Mouse (Mus musculus) midbrain, embryonic 14.5 days (tissue): ENCODE data around the gene Gm10721. TPM values are rescaled to one million over a fixed set of nuclear protein-coding genes. Genes with fewer than 3 reads are reported as not detected.
"Not testable (repeated sequence)": the region's sequence is repeated elsewhere in the genome, so short reads cannot be mapped to it uniquely, and the experiment has no call there.

Source experiments
- ATAC-seq: fragments of 200-750 bp; cut with Nextera tagmentation; 2 replicates; pipeline ENCODE4 v1.8.0; 2017; ENCODE audit warnings: moderate number of reproducible peaks, moderate library complexity; ENCODE audit not compliant: low FRiP score, low TSS enrichment
- DNase-seq: peaks from one replicate; pipeline ENCODE4 v3.0.0-alpha.2; 2015
- H3K27ac ChIP-seq: fragments of 300-500 bp; sonication (generic); replicated peaks from 2 replicates; pipeline ENCODE4 v1.5.1; 2014; ENCODE audit warnings: mild to moderate bottlenecking, low read depth, low read length, moderate library complexity
- H3K27me3 ChIP-seq: fragments of 300-500 bp; sonication (generic); 2 replicates; pipeline ENCODE4 v1.6.1; 2014; ENCODE audit warnings: low read length, control low read depth, mixed read lengths; ENCODE audit not compliant: control insufficient read depth, insufficient read depth
- H3K36me3 ChIP-seq: fragments of 300-500 bp; sonication (generic); 2 replicates; pipeline ENCODE4 v1.6.1; 2014; ENCODE audit warnings: low read length, control low read depth; ENCODE audit not compliant: control insufficient read depth, insufficient read depth
- H3K4me1 ChIP-seq: fragments of 300-500 bp; sonication (generic); 2 replicates; pipeline ENCODE4 v1.6.1; 2014; ENCODE audit warnings: mild to moderate bottlenecking, antibody characterized with exemption, low read length, control low read depth; ENCODE audit not compliant: control insufficient read depth, insufficient read depth
- H3K4me2 ChIP-seq: fragments of 300-500 bp; sonication (generic); 2 replicates; pipeline ENCODE4 v1.6.1; 2014; ENCODE audit warnings: mild to moderate bottlenecking, low read length, moderate library complexity
- H3K4me3 ChIP-seq: fragments of 300-500 bp; sonication (generic); replicated peaks from 2 replicates; pipeline ENCODE4 v1.5.1; 2014; ENCODE audit warnings: low read depth, low read length
- H3K9ac ChIP-seq: fragments of 300-500 bp; sonication (generic); replicated peaks from 2 replicates; pipeline ENCODE4 v1.6.1; 2014; ENCODE audit warnings: mild to moderate bottlenecking, low read length, moderate library complexity
- H3K9me3 ChIP-seq: fragments of 300-500 bp; sonication (generic); 2 replicates; pipeline ENCODE4 v1.6.1; 2016; ENCODE audit warnings: low read length, control low read depth, mixed read lengths; ENCODE audit not compliant: control insufficient read depth
- WGBS: fragments of 180-500 bp; shearing (Covaris S2); extraction: QIAGEN DNeasy Blood & Tissue Kit; methylation state at CpG from one replicate; pipeline ENCODE4 v1.1.7; 2014; 5-methylcytosine and 5-hydroxymethylcytosine counted together
- polyA plus RNA-seq: library from polyadenylated mRNA; unstranded; fragments of >200 nt; fragmentation: Nextera tagmentation; extraction: Ambion mirVana; gene quantifications from 2 replicates; pipeline ENCODE4 v1.2.1, GENCODE M21; 2014

The Gm10721 gene
- polyA plus RNA-seq, 1 experiment from 2014 or later, result not detected

- H3K9ac ChIP-seq, H3K4me2 ChIP-seq, H3K27me3 ChIP-seq, H3K36me3 ChIP-seq, DNase-seq, ATAC-seq, H3K4me1 ChIP-seq, H3K27ac ChIP-seq, H3K4me3 ChIP-seq, H3K9me3 ChIP-seq: not testable (repeated sequence)
- WGBS, result 74% methylated on average over 9 of the region's 13 CpGs
Observed at GRCm38 (mm10) chr9:3023312-3023984, 10.5 kb downstream of the Gm10721 start, which contains the start of gene Gm10718. Gene Gm10718, plus strand, starts transcription at chr9:3023547.

- not testable (repeated sequence) for H3K4me1 ChIP-seq, H3K27ac ChIP-seq, H3K9me3 ChIP-seq, H3K9ac ChIP-seq, H3K27me3 ChIP-seq, H3K36me3 ChIP-seq, H3K4me3 ChIP-seq, H3K4me2 ChIP-seq, ATAC-seq, DNase-seq
- 70% methylated on average over 16 of the region's 16 CpGs for WGBS
Observed at GRCm38 (mm10) chr9:3023985-3024648, 11.2 kb downstream of the Gm10721 start.

- H3K4me2 ChIP-seq, H3K4me3 ChIP-seq, H3K36me3 ChIP-seq, ATAC-seq, H3K4me1 ChIP-seq, H3K27me3 ChIP-seq, DNase-seq, H3K9me3 ChIP-seq, H3K27ac ChIP-seq, H3K9ac ChIP-seq: not testable (repeated sequence)
- 78% methylated on average over 12 of the region's 12 CpGs for WGBS
Observed at GRCm38 (mm10) chr9:3024912-3025467, 12.1 kb downstream of the Gm10721 start, which contains the start of gene Gm10717. Gene Gm10717, plus strand, starts transcription at chr9:3025417.

- not testable (repeated sequence) for H3K4me1 ChIP-seq, DNase-seq, H3K36me3 ChIP-seq, H3K27me3 ChIP-seq, ATAC-seq, H3K4me2 ChIP-seq, H3K4me3 ChIP-seq, H3K27ac ChIP-seq, H3K9ac ChIP-seq, H3K9me3 ChIP-seq
- WGBS, result 65% methylated on average over 4 of the region's 6 CpGs
Observed at GRCm38 (mm10) chr9:3025653-3026052, 12.7 kb downstream of the Gm10721 start.

GRCm38 (mm10) chr9:3026136-3026535, 13.2 kb downstream of the Gm10721 start:
- not testable (repeated sequence) for H3K27ac ChIP-seq, H3K4me3 ChIP-seq, H3K9ac ChIP-seq, ATAC-seq, H3K4me1 ChIP-seq, H3K4me2 ChIP-seq, H3K36me3 ChIP-seq, DNase-seq, H3K9me3 ChIP-seq, H3K27me3 ChIP-seq
- WGBS, result 74% methylated on average over 5 of the region's 5 CpGs

- H3K4me1 ChIP-seq, H3K4me2 ChIP-seq, H3K27me3 ChIP-seq, H3K9ac ChIP-seq, ATAC-seq, H3K9me3 ChIP-seq, DNase-seq, H3K27ac ChIP-seq, H3K4me3 ChIP-seq, H3K36me3 ChIP-seq: not testable (repeated sequence)
- 68% methylated on average over 9 of the region's 9 CpGs for WGBS
Observed at GRCm38 (mm10) chr9:3026741-3027140, 13.8 kb downstream of the Gm10721 start.

- peak; percentile 35 for DNase-seq
- H3K9me3 ChIP-seq, H3K9ac ChIP-seq, H3K36me3 ChIP-seq, H3K4me2 ChIP-seq, H3K27me3 ChIP-seq, ATAC-seq, H3K27ac ChIP-seq, H3K4me1 ChIP-seq, H3K4me3 ChIP-seq: not testable (repeated sequence)
- 76% methylated on average over 9 of the region's 9 CpGs for WGBS
Observed at GRCm38 (mm10) chr9:3027200-3027599, 14.3 kb downstream of the Gm10721 start.

GRCm38 (mm10) chr9:3029276-3030000, 16.5 kb downstream of the Gm10721 start:
- H3K4me3 ChIP-seq, H3K9ac ChIP-seq, H3K9me3 ChIP-seq, H3K36me3 ChIP-seq, DNase-seq, H3K27ac ChIP-seq, H3K4me2 ChIP-seq, H3K4me1 ChIP-seq, H3K27me3 ChIP-seq, ATAC-seq: not testable (repeated sequence)
- 67% methylated on average over 12 of the region's 16 CpGs for WGBS
